Mouse (Mus musculus): ENCODE results near the gene Trim41. TPM values are rescaled to one million over a fixed set of nuclear protein-coding genes. Genes with fewer than 3 reads are reported as not detected.
"Not testable (repeated sequence)": the region's sequence is repeated elsewhere in the genome, so short reads cannot be mapped to it uniquely, and the experiment has no call there.

Gene Trim41
- total RNA-seq (2014; fragmentation: Nextera tagmentation) (16.0 and 19.8 TPM in 2 replicates), total RNA-seq (2017) (18.6 and 64.6 TPM in 2 replicates)

DNA sequence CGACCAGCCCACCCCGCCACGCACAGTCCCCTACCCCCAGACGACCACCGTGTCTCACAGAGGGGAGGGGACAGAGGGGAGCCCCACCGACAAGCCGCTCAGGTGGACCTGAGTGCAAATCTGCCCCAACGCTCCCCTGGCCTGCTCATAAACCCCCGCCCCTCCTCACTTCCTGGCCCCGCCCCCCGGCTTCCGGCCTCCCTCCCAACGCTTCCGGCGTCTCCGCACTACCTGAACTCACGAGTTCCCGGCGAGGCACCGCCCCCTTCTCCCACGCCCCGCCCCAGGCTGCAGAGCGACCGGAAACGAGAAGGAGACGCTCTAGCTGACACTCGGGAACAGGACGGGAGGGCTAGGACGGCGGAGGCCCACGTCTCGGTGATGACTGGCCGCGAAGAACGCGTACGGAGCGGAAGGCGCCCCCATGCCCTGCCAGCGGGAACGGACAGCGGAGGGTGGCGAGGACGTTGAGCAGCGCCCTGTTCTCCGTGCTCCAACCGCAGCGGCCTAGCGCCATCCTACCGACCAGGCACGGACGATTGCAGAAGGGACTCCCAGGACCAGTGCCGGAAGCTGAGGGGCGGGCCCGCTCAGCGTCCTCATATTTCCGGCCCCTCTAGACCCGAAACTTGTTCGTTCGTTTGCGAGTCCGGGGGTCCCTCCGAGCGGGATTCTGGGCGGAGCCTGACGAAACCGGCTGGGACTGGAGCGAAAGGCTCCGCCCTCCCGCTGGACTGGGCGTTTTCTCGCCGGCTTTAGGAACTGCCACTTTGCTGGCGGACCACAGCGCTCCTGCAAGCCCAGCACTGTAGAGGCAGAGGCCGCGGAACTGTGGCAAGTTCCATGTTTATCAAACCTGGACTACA lies at the start of gene Trim41:
Trim41 (minus strand) TSS at position 554 of the 866 bp plus-strand sequence.
- peak; percentile 87 for ATAC-seq (replicated peaks; ENCODE audit: low FRiP score, low TSS enrichment, poor library complexity, severe bottlenecking)

- ATAC-seq (replicated peaks; ENCODE audit: low FRiP score, low TSS enrichment, poor library complexity, severe bottlenecking), result no peak
Measured at GRCm38 (mm10) chr11:48866481-48866880, 49.3 kb upstream of the Trim41 start.

DNA sequence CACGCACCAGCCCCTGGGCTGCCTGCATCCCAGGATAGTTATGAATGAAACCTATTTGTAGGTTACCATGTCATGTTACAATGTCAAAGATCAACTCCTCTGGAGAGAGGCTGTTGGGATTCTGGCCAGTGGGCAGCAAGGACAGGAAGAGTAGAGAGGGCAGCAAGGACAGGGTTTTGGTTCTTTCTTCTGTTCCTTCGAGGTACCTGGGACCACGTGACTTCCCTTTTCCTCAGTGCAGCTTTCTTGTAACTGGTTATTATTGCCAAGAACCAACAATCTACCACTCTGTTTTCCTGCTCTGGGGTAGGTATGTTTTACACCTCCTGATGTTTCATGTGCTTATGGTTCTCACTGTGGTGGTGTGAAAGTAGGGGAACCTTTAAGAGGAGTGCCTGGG lies 46.7 kb upstream of the Trim41 start:
- no peak for ATAC-seq (replicated peaks; ENCODE audit: low FRiP score, low TSS enrichment, poor library complexity, severe bottlenecking)

- ATAC-seq (replicated peaks; ENCODE audit: low FRiP score, low TSS enrichment, poor library complexity, severe bottlenecking), result no peak
Measured at GRCm38 (mm10) chr11:48862784-48863319, 45.7 kb upstream of the Trim41 start.

- no peak for ATAC-seq (replicated peaks; ENCODE audit: low FRiP score, low TSS enrichment, poor library complexity, severe bottlenecking)
Measured at GRCm38 (mm10) chr11:48859014-48859413, 41.9 kb upstream of the Trim41 start.

DNA sequence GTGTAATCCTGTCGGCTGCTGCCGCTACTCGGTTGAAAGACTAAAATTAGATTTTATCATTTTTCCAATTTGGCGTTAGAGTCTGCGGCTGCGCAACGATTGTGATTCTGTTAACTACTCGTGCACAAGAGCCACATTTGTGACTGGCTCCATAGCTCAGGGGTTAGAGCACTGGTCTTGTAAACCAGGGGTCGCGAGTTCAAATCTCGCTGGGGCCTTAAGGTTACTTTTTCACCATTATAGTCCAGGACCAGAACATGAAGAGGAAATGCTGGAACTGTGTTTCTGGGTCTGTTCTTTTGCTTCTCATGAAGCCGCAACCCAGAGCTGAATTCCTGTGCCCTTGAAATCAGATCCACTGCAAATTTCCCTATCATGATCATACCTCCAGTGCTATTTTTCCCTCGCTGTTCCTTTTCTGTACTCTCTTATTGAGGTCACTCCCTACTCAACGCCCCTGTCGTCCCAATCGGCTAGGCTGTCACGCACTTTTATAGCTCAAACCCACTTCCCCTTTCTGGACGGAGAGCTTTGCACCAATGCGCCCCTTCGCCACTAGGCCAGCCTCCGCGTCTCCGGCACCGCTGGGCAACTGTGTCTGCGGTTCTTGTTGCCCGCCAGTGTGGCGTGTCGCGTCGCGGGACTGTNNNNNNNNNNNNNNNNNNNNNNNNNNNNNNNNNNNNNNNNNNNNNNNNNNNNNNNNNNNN lies 36.5 kb upstream of the Trim41 start:
- peak; percentile 55 for ATAC-seq (replicated peaks; ENCODE audit: low FRiP score, low TSS enrichment, poor library complexity, severe bottlenecking)

GRCm38 (mm10) chr11:48852624-48853473 lies 35.7 kb upstream of the Trim41 start:
- peak; percentile 2; the same call in 1 of the 2 replicates for ATAC-seq (replicated peaks; ENCODE audit: low FRiP score, low TSS enrichment, poor library complexity, severe bottlenecking)

GRCm38 (mm10) chr11:48852190-48852589 lies 35.0 kb upstream of the Trim41 start:
- ATAC-seq (replicated peaks; ENCODE audit: low FRiP score, low TSS enrichment, poor library complexity, severe bottlenecking), result no peak

- no peak for ATAC-seq (replicated peaks; ENCODE audit: low FRiP score, low TSS enrichment, poor library complexity, severe bottlenecking)
Measured at GRCm38 (mm10) chr11:48851270-48851995, 34.3 kb upstream of the Trim41 start.

DNA sequence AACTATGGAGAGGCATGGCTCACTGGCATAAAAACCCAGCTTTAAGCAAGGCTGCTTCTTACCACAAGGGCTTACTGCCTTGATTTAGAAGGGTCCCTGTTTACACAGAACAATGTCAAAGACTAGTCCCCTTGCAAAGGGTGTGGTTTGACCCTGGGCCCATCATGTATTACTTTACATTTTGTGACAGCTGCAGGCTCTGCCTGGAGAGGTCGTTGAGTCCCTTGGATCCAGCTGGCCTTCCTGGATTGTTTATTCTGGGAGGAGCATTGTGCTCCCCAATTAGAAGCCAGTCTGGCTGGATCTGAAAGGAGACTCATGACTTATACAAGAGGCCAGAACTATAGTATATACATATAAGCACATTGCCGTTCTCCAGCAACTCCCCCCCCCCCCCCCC lies 33.1 kb upstream of the Trim41 start:
- no peak for ATAC-seq (replicated peaks; ENCODE audit: low FRiP score, low TSS enrichment, poor library complexity, severe bottlenecking)

- ATAC-seq (replicated peaks; ENCODE audit: low FRiP score, low TSS enrichment, poor library complexity, severe bottlenecking), result no peak
Measured at GRCm38 (mm10) chr11:48846881-48847280, 29.7 kb upstream of the Trim41 start.

GRCm38 (mm10) chr11:48846362-48846761 lies 29.2 kb upstream of the Trim41 start:
- ATAC-seq (replicated peaks; ENCODE audit: low FRiP score, low TSS enrichment, poor library complexity, severe bottlenecking), result not testable (repeated sequence)

- ATAC-seq (replicated peaks; ENCODE audit: low FRiP score, low TSS enrichment, poor library complexity, severe bottlenecking), result no peak
Measured at GRCm38 (mm10) chr11:48845244-48845815, 28.2 kb upstream of the Trim41 start.

- no peak for ATAC-seq (replicated peaks; ENCODE audit: low FRiP score, low TSS enrichment, poor library complexity, severe bottlenecking)
Measured at GRCm38 (mm10) chr11:48844309-48844708, 27.2 kb upstream of the Trim41 start.

DNA sequence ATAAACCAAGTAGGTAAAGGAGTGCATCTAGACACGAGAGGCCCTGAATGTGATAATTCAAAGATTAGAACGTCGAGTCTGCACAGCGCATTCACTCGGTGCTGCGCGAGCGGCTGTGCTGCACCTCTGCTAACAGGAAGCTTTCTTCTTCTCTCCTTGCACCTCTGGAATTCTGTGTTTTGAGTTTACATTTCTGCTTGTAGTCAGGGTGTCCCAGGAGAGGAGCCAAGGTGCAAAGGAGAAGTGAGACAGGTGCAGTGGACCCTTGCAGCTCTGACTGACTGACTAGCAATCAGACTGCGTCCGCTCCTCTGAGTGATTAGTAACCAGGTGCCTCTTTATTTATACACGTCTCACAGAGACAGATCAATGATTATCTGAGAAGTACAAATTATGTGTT lies 26.0 kb upstream of the Trim41 start:
- no peak for ATAC-seq (replicated peaks; ENCODE audit: low FRiP score, low TSS enrichment, poor library complexity, severe bottlenecking)

DNA sequence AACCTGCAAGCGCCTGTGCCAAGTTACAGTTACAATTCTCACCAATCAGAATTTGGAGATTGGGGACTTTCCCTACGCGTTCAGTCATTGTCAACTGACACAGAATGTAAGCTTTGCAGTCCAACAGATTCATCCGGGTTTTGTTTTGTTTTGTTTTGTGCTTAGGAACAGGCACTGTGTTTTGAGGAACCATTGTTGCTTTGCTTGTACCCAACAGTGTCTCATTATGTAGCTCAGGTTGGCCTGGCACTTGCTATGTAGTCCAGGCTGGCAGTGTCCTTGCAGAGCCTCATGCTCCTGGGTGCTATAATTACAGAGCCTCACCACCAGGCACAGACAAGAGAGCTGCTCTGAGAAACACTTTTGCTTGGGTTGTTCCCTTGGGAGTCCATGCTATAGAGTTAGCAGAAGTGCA lies 25.2 kb upstream of the Trim41 start:
- ATAC-seq (replicated peaks; ENCODE audit: low FRiP score, low TSS enrichment, poor library complexity, severe bottlenecking), result no peak

GRCm38 (mm10) chr11:48841213-48841612 lies 24.1 kb upstream of the Trim41 start:
- no peak for ATAC-seq (replicated peaks; ENCODE audit: low FRiP score, low TSS enrichment, poor library complexity, severe bottlenecking)

DNA sequence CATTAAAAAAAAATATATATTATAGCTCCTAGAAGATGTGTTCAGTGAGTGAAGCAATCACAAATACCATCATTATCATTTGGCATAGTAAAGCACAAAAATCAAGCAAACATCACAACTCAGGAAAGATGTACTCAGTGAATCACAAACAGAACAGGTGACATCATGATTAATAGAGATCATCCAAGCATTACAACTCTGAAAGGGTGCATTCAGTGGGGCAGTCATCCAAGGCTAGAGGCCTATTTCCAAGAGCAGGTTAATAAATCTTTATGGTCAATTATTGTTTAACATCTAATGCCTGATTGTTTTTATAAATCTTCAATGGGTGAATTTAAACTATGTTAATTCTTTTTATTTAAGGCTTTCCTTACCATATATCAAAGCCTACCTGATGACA lies 23.7 kb upstream of the Trim41 start:
- ATAC-seq (replicated peaks; ENCODE audit: low FRiP score, low TSS enrichment, poor library complexity, severe bottlenecking), result no peak

Measured in megakaryocyte-erythroid progenitor cell, adult 5-6 weeks (primary cell).